Mouse (Mus musculus): ENCODE data around the gene Celf2. TPM values are rescaled to one million over a fixed set of nuclear protein-coding genes. Genes with fewer than 3 reads are reported as not detected.

The Celf2 gene
- polyA plus RNA-seq, 1 experiment, result 35.9 TPM

DNA sequence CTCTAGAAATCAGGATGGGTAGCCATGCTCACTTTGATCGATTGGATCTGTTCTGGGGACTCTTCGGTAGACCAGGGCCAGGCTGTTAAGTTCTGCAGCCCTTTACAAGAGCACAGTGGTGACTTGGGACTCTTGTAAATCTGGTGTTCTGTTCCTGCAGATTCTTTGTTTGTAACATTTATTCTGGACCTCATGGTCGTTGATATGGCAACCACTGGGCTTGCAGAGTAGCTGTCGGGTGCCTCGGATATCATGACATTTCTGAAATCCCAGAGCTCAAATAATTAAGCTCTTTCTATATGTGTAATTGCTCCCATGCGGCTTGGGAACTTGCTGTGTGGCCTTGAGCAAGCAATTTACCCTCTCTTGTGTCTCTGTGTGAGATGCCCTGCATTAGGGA is 525.5 kb downstream of the Celf2 start:
- TF ChIP-seq POLR2A (IDR thresholded peaks at IDR 0.05; ENCODE audit: borderline replicate concordance, control insufficient read depth, low read depth, low read length), result no peak
- no peak for TF ChIP-seq CTCF (IDR thresholded peaks at IDR 0.05; ENCODE audit: control insufficient read depth, insufficient read depth, low read length)
- no peak overlapping the region for H3K4me3 ChIP-seq (replicated peaks; ENCODE audit: control insufficient read depth, low read depth, low read length)
- H3K27ac ChIP-seq (ENCODE audit: control insufficient read depth, insufficient read depth, low read depth, low read length, poor library complexity), result no peak overlapping the region
- no peaks in the 10 kb centered on the region for H3K4me1 ChIP-seq (ENCODE audit: control insufficient read depth, insufficient read depth, low read length)
- 76% methylated on average over 6 of the region's 6 CpGs for WGBS

DNA sequence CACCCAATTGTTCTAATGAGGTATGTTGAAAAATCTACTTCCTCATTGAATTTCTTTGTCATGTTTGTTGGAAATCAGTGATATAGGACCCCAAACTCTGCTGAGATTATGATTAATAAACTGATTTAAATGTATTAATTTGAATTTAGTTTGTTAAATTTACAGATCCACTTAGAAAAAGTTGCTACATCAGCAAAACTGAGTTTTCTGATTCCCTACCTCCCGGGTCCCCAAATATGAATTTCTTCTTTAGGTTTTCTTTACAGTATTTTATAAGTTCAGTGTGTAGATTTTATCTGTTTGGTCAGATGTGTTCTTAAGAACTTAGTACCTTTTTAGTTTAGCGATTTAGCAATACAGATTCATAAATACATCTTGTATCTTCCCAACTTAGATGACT is 533.1 kb downstream of the Celf2 start:
- Histone ChIP-seq H3K4me1 (ENCODE audit: control insufficient read depth, insufficient read depth, low read length) (no peaks in the 10 kb centered on the region), H3K4me3 (replicated peaks; ENCODE audit: control insufficient read depth, low read depth, low read length) (no peak overlapping the region), H3K27ac (ENCODE audit: control insufficient read depth, insufficient read depth, low read depth, low read length, poor library complexity) (no peak overlapping the region)
- WGBS, result 90% methylated on average over 2 of the region's 2 CpGs
- TF ChIP-seq POLR2A (IDR thresholded peaks at IDR 0.05; ENCODE audit: borderline replicate concordance, control insufficient read depth, low read depth, low read length) (no peak), CTCF (IDR thresholded peaks at IDR 0.05; ENCODE audit: control insufficient read depth, insufficient read depth, low read length) (no peak)

GRCm38 (mm10) chr2:6969228-6969627 is 540.1 kb downstream of the Celf2 start:
- WGBS, result 79% methylated on average over 6 of the region's 6 CpGs
- Histone ChIP-seq H3K27ac (ENCODE audit: control insufficient read depth, insufficient read depth, low read depth, low read length, poor library complexity) (no peak overlapping the region), H3K4me1 (ENCODE audit: control insufficient read depth, insufficient read depth, low read length) (no peaks in the 10 kb centered on the region), H3K4me3 (replicated peaks; ENCODE audit: control insufficient read depth, low read depth, low read length) (no peak overlapping the region)
- no peak for TF ChIP-seq CTCF (IDR thresholded peaks at IDR 0.05; ENCODE audit: control insufficient read depth, insufficient read depth, low read length)
- TF ChIP-seq POLR2A (IDR thresholded peaks at IDR 0.05; ENCODE audit: borderline replicate concordance, control insufficient read depth, low read depth, low read length), result no peak

GRCm38 (mm10) chr2:6965243-6965642 is 544.1 kb downstream of the Celf2 start:
- H3K27ac ChIP-seq (ENCODE audit: control insufficient read depth, insufficient read depth, low read depth, low read length, poor library complexity), result no peak overlapping the region
- H3K4me1 ChIP-seq (ENCODE audit: control insufficient read depth, insufficient read depth, low read length), result no peaks in the 10 kb centered on the region
- no peak for TF ChIP-seq POLR2A (IDR thresholded peaks at IDR 0.05; ENCODE audit: borderline replicate concordance, control insufficient read depth, low read depth, low read length)
- TF ChIP-seq CTCF (IDR thresholded peaks at IDR 0.05; ENCODE audit: control insufficient read depth, insufficient read depth, low read length), result no peak
- H3K4me3 ChIP-seq (replicated peaks; ENCODE audit: control insufficient read depth, low read depth, low read length), result no peak overlapping the region

DNA sequence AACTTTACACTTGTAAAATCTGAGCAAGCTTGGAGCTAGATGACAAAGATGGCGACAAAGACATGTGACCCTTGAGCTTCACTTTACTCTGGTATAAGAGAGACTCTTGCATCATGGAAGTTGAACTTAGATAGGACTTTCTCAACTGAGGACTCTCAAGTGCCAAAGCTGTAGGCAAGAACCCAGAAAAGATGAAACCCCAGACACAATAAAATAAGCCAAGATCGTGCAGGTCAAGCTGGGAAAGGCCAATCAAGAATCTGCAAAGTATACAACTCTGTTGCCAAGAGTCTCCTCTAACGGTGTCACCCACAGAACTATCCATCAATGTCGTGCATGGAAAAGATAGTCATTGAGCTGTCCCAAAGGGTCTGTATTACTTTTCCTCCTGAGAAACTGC is 558.7 kb downstream of the Celf2 start:
- TF ChIP-seq CTCF (IDR thresholded peaks at IDR 0.05; ENCODE audit: control insufficient read depth, insufficient read depth, low read length) (no peak), POLR2A (IDR thresholded peaks at IDR 0.05; ENCODE audit: borderline replicate concordance, control insufficient read depth, low read depth, low read length) (no peak)
- WGBS, result 77% methylated on average over 4 of the region's 4 CpGs

DNA sequence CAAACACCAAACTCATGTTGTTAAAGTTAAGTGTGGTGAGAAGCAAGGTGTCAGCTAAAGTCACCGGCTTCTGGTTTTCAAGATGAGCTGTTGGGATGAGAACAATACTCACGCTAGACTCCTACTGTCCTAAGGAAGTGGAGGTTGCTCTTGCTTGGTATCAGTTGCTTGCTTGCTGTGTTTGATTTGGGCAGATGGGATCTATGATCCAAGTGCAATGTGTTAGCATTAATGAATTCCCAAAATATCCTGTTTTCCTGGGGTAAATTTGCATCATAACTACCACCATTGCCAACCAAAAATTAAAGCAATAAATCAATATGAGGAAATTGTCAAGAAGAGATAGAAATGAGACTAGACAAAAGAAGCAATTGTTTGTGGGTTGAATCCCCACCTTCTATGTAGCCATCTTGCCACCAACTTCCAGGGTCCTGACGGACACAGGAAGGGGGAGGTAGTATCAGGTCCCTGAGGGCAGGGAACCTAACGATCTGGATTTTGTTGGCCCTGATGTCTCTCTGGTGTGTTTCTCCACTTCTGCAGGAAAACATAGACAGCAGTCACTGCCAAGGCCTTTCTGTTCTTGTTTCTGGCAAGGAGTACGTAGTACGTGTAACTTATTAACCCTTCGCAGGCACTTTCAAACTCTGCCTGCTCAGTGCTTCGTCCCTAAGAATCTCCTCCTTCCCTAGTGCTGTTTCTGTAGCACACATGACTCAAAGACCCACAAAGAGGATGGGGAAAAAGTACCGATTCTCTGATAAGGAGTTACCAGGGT is 563.5 kb downstream of the Celf2 start:
- 85% methylated on average over 9 of the region's 9 CpGs for WGBS
- TF ChIP-seq CTCF (IDR thresholded peaks at IDR 0.05; ENCODE audit: control insufficient read depth, insufficient read depth, low read length) (no peak), POLR2A (IDR thresholded peaks at IDR 0.05; ENCODE audit: borderline replicate concordance, control insufficient read depth, low read depth, low read length) (no peak)

More for the DNA sequence above, 558.7 kb downstream of the Celf2 start:
- Histone ChIP-seq H3K4me1 (ENCODE audit: control insufficient read depth, insufficient read depth, low read length) (no peaks in the 10 kb centered on the region), H3K27ac (ENCODE audit: control insufficient read depth, insufficient read depth, low read depth, low read length, poor library complexity) (no peak overlapping the region), H3K4me3 (replicated peaks; ENCODE audit: control insufficient read depth, low read depth, low read length) (no peak overlapping the region)

DNA sequence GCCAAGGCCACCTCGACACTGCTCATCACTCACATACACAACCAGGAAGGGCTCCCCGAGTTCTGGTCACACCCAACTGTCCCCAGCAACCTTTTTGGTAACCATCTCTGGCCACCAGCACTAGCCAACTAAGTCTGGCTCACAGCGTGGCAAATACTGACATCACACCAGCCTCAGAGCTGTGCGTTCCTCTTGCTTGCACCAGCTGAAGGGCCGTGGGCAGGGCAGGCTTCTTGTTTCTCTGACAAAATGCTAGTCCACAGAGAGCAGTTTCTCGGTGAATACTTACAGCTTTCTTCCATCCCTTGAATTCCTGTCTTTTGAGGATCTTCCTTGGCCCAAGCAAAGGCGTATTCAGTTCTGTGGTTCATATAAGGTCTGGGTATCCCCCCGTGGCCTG is 565.7 kb downstream of the Celf2 start:
- Histone ChIP-seq H3K4me3 (replicated peaks; ENCODE audit: control insufficient read depth, low read depth, low read length) (no peak overlapping the region), H3K27ac (ENCODE audit: control insufficient read depth, insufficient read depth, low read depth, low read length, poor library complexity) (no peak overlapping the region), H3K4me1 (ENCODE audit: control insufficient read depth, insufficient read depth, low read length) (no peaks in the 10 kb centered on the region)
- 75% methylated on average over 8 of the region's 8 CpGs for WGBS
- TF ChIP-seq CTCF (IDR thresholded peaks at IDR 0.05; ENCODE audit: control insufficient read depth, insufficient read depth, low read length), result no peak
- TF ChIP-seq POLR2A (IDR thresholded peaks at IDR 0.05; ENCODE audit: borderline replicate concordance, control insufficient read depth, low read depth, low read length), result no peak

More for the DNA sequence above, 563.5 kb downstream of the Celf2 start:
- H3K27ac ChIP-seq (ENCODE audit: control insufficient read depth, insufficient read depth, low read depth, low read length, poor library complexity), result no peak overlapping the region
- no peaks in the 10 kb centered on the region for H3K4me1 ChIP-seq (ENCODE audit: control insufficient read depth, insufficient read depth, low read length)
- H3K4me3 ChIP-seq (replicated peaks; ENCODE audit: control insufficient read depth, low read depth, low read length), result no peak overlapping the region

DNA sequence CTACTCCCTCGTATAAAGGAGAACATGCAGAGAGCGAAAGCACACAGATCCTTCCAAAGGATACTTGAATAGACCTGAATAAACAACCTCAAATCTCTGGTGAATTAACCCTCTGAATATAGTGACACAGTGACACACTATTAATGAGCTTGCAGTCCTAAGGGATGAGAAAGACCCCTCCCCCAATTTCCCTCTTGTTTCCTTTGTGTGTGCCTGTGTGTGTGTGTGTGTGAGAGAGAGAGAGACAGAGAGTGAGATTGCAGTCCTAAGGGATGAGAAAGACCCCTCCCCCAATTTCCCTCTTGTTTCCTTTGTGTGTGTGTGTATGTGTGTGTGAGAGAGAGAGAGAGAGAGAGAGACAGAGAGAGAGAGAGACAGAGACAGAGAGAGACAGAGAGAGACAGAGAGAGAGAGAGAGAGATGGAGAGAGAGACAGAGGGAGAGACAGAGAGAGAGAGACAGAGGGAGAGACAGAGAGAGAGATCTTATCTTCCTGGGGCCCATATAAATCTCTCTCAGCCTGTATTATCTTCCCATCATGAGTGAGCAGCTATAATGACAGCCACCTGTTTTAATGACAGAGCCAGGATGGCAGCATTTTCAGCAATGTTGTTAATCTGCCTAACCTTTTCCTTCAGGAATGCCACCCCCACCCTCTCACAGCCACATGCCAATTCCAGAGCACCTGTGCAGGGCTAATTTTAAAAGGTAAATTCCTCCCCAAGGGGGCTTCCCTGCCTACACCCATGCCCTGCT is 566.5 kb downstream of the Celf2 start:
- 85% methylated on average over 2 of the region's 2 CpGs for WGBS
- no peaks in the 10 kb centered on the region for H3K4me1 ChIP-seq (ENCODE audit: control insufficient read depth, insufficient read depth, low read length)
- no peak overlapping the region for H3K4me3 ChIP-seq (replicated peaks; ENCODE audit: control insufficient read depth, low read depth, low read length)
- no peak overlapping the region for H3K27ac ChIP-seq (ENCODE audit: control insufficient read depth, insufficient read depth, low read depth, low read length, poor library complexity)
- TF ChIP-seq POLR2A (IDR thresholded peaks at IDR 0.05; ENCODE audit: borderline replicate concordance, control insufficient read depth, low read depth, low read length), result no peak
- no peak for TF ChIP-seq CTCF (IDR thresholded peaks at IDR 0.05; ENCODE audit: control insufficient read depth, insufficient read depth, low read length)
